Comparison of ENCODE assay signal across 20 mouse cellular contexts in genomic region chr16:92140328-92140727, GRCm38 (mm10).
A peak's percentile ranks its signal among the peaks of the same experiment; 100 is the strongest.
DNase-seq lines count a peak whose midpoint lies in the region; ATAC-seq and TF ChIP-seq lines count a peak whose summit lies in the region.
"Had no signal": no experiment of that assay in that cellular context is flagged by ENCODE, and none has a peak within 500 bp of the region (broad histone marks: within the 10 kb centered on the region; RNA-seq: fewer than 3 reads in every experiment).

No protein-coding gene starts in this region.

- H3K9me3 ChIP-seq in midbrain, embryonic 10.5 days (replicated peaks), result no peaks in the 10 kb centered on the region; the same call in 1 of the 2 replicates
- no peaks in the 10 kb centered on the region for H3K9me3 ChIP-seq in midbrain, embryonic 16.5 days (replicated peaks; ENCODE audit: control insufficient read depth, low read length, poor library complexity, severe bottlenecking)
- H3K9me3 ChIP-seq in embryonic facial prominence, embryonic 12.5 days, result no peaks in the 10 kb centered on the region
- H3K9me3 ChIP-seq in limb, embryonic 13.5 days, result no peaks in the 10 kb centered on the region
- H3K9me3 ChIP-seq: G1E; stomach, embryonic 15.5 days had no signal

- no peaks in the 10 kb centered on the region for H3K36me3 ChIP-seq in midbrain, embryonic 10.5 days
- H3K36me3 ChIP-seq in midbrain, embryonic 16.5 days (ENCODE audit: control insufficient read depth, insufficient read depth, low read length), result no peaks in the 10 kb centered on the region
- no peaks in the 10 kb centered on the region for H3K36me3 ChIP-seq in embryonic facial prominence, embryonic 12.5 days
- H3K36me3 ChIP-seq in limb, embryonic 13.5 days, result no peaks in the 10 kb centered on the region
- H3K36me3 ChIP-seq: G1E; heart, embryonic 12.5 days; stomach, embryonic 15.5 days had no signal

- H3K4me3 ChIP-seq in gastrocnemius, adult 2 months, result no peak overlapping the region
- H3K4me3 ChIP-seq in midbrain, embryonic 10.5 days, result no peak overlapping the region
- H3K4me3 ChIP-seq in midbrain, embryonic 16.5 days (ENCODE audit: low read depth, low read length), result no peak overlapping the region
- H3K4me3 ChIP-seq in embryonic facial prominence, embryonic 12.5 days, result no peak overlapping the region
- H3K4me3 ChIP-seq in limb, embryonic 13.5 days, result no peak overlapping the region
- H3K4me3 ChIP-seq: heart, embryonic 12.5 days; megakaryocyte, embryonic 14.5 days; stomach, embryonic 15.5 days had no signal

- ATAC-seq in midbrain, embryonic 16.5 days, result no peak
- ATAC-seq in embryonic facial prominence, embryonic 12.5 days (ENCODE audit: insufficient number of reproducible peaks, insufficient read depth, low FRiP score, low TSS enrichment), result no peak
- ATAC-seq in limb, embryonic 13.5 days (ENCODE audit: low FRiP score, low read depth), result no peak
- ATAC-seq: inflammation-experienced regulatory T-cells, adult 6 months; liver, postnatal 0 days had no signal

- intact Hi-C loops in gastrocnemius, adult 2 months (cut with DNase I), result no loop called here

- no peak overlapping the region for H3K4me2 ChIP-seq in midbrain, embryonic 16.5 days (ENCODE audit: low read length)
- no peak overlapping the region for H3K4me2 ChIP-seq in embryonic facial prominence, embryonic 12.5 days (replicated peaks)
- no peak overlapping the region for H3K4me2 ChIP-seq in limb, embryonic 13.5 days (replicated peaks)
- H3K4me2 ChIP-seq: heart, embryonic 12.5 days; stomach, embryonic 15.5 days had no signal

- H3K27me3 ChIP-seq in midbrain, embryonic 10.5 days (ENCODE audit: low read depth, poor library complexity, severe bottlenecking), result no peaks in the 10 kb centered on the region; the same call in 1 of the 2 replicates
- no peaks in the 10 kb centered on the region for H3K27me3 ChIP-seq in midbrain, embryonic 16.5 days (ENCODE audit: control insufficient read depth, insufficient read depth, low read depth, low read length)
- no peaks in the 10 kb centered on the region for H3K27me3 ChIP-seq in embryonic facial prominence, embryonic 12.5 days
- no peaks in the 10 kb centered on the region for H3K27me3 ChIP-seq in limb, embryonic 13.5 days
- H3K27me3 ChIP-seq: heart, embryonic 12.5 days; stomach, embryonic 15.5 days had no signal

- H3K9ac ChIP-seq in midbrain, embryonic 16.5 days (ENCODE audit: low read depth, low read length), result no peak overlapping the region
- H3K9ac ChIP-seq in embryonic facial prominence, embryonic 12.5 days, result no peak overlapping the region
- H3K9ac ChIP-seq in limb, embryonic 13.5 days, result no peak overlapping the region
- H3K9ac ChIP-seq: forebrain, postnatal 0 days; heart, embryonic 12.5 days; liver, postnatal 0 days; stomach, embryonic 15.5 days had no signal

- no peak for DNase-seq in gastrocnemius, adult 2 months
- no peak for DNase-seq in gastrocnemius, postnatal 25 days
- no peak for DNase-seq in midbrain, embryonic 10.5 days (ENCODE audit: low spot score)
- no peak for DNase-seq in urinary bladder, postnatal 4 days (ENCODE audit: low spot score in 2 of 2)
- DNase-seq in cerebellum, adult 8-10 months, result no peak
- DNase-seq: adrenal gland, postnatal 14 days; cerebellum, adult 11 months; forebrain, postnatal 0 days; kidney, adult 9 months; liver, postnatal 0 days; lung, postnatal 14 days; thymus, adult 18-20 months had no signal

- TF ChIP-seq CTCF in gastrocnemius, adult 2 months (IDR thresholded peaks at IDR 0.05), result no peak

- WGBS in midbrain, embryonic 10.5 days, result 66% methylated on average over 9 of the region's 9 CpGs
- 44% methylated on average over 9 of the region's 9 CpGs for WGBS in midbrain, embryonic 16.5 days
- 56% methylated on average over 9 of the region's 9 CpGs for WGBS in embryonic facial prominence, embryonic 12.5 days
- 87% methylated on average over 9 of the region's 9 CpGs for WGBS in limb, embryonic 13.5 days

- H3K27ac ChIP-seq in gastrocnemius, adult 2 months, result peak overlapping the region; percentile 58
- peak overlapping the region; percentile 81 for H3K27ac ChIP-seq in midbrain, embryonic 10.5 days (replicated peaks)
- H3K27ac ChIP-seq in midbrain, embryonic 16.5 days (ENCODE audit: low read length), result no peak overlapping the region
- H3K27ac ChIP-seq in embryonic facial prominence, embryonic 12.5 days, result 0 out of 2 replicates have a peak overlapping the region, but pooled peaks have one; percentile 73
- peak overlapping the region; percentile 61; the same call in 1 of the 2 replicates for H3K27ac ChIP-seq in limb, embryonic 13.5 days
- H3K27ac ChIP-seq: stomach, embryonic 15.5 days had no signal

- peaks cover 38% of the 10 kb centered on the region for H3K4me1 ChIP-seq in midbrain, embryonic 10.5 days
- H3K4me1 ChIP-seq in midbrain, embryonic 16.5 days (ENCODE audit: control insufficient read depth, insufficient read depth, low read length), result peaks cover 11% of the 10 kb centered on the region
- H3K4me1 ChIP-seq in embryonic facial prominence, embryonic 12.5 days, result peaks cover 8% of the 10 kb centered on the region; the same call in 1 of the 2 replicates
- peaks cover 18% of the 10 kb centered on the region for H3K4me1 ChIP-seq in limb, embryonic 13.5 days
- H3K4me1 ChIP-seq: megakaryocyte, embryonic 14.5 days; stomach, embryonic 15.5 days had no signal
